ENCODE assay signal across 9 mouse cellular contexts in genomic region chr2:161332653-161333052, GRCm38 (mm10).
A peak's percentile ranks its signal among the peaks of the same experiment; 100 is the strongest.
DNase-seq lines count a peak whose midpoint lies in the region.
"Had no signal": no experiment of that assay in that cellular context is flagged by ENCODE, and none has a peak within 500 bp of the region (broad histone marks: within the 10 kb centered on the region; RNA-seq: fewer than 3 reads in every experiment).

No protein-coding gene starts in this region.

- peak; percentile 60 for DNase-seq in left cerebral cortex, postnatal 4 days
- no peak for DNase-seq in left cerebral cortex, adult 18-20 months (ENCODE audit: low spot score in 2 of 2)
- DNase-seq in ZHBTc4 (ENCODE audit: low read depth, low spot score): peak; percentile 24
- peak; percentile 44 for DNase-seq in embryo, embryonic 10.5 days (ENCODE audit: low spot score)
- DNase-seq in kidney, postnatal 25 days: peak; percentile 43 to 58
- no peak for DNase-seq in gastrocnemius, postnatal 36 days
- DNase-seq in heart, adult 9 months (ENCODE audit: low spot score in 2 of 2): no peak
- DNase-seq: heart, adult 18-20 months; spleen, adult 18-20 months had no signal

- intact Hi-C loops in left cerebral cortex, postnatal 4 days (cut with DNase I): no loop called here
- intact Hi-C loops in gastrocnemius, postnatal 36 days (cut with DNase I): no loop called here

Comparison
In these comparisons a context has a peak if more than half of its experiments do, and no peak if none do; other contexts are left out.
1. DNase-seq: peak in left cerebral cortex, postnatal 4 days (single experiment), ZHBTc4 (single experiment), embryo, embryonic 10.5 days (single experiment) and kidney, postnatal 25 days (2 of 2); none in left cerebral cortex, adult 18-20 months (0 of 2), gastrocnemius, postnatal 36 days (0 of 2) and heart, adult 9 months (0 of 2).